Mouse (Mus musculus) embryonic facial prominence, embryonic 11.5 days (tissue): ENCODE measurements around the gene Islr. TPM values are rescaled to one million over a fixed set of nuclear protein-coding genes. Genes with fewer than 3 reads are reported as not detected.
"Not testable (repeated sequence)": the region's sequence is repeated elsewhere in the genome, so short reads cannot be mapped to it uniquely, and the experiment has no call there.

Experiments used
- ATAC-seq: fragments of 200-750 bp; cut with Nextera tagmentation; replicated peaks from 2 replicates; pipeline ENCODE4 v1.8.0; 2017; ENCODE audit warnings: low read depth; ENCODE audit not compliant: insufficient number of reproducible peaks, low FRiP score, low TSS enrichment
- DNase-seq: peaks from one replicate; pipeline ENCODE4 v3.0.0-alpha.2; 2015; ENCODE audit warnings: low spot score
- H3K27ac ChIP-seq: fragments of 300-500 bp; sonication (generic); replicated peaks from 2 replicates; pipeline ENCODE4 v1.5.1; 2014; ENCODE audit warnings: mild to moderate bottlenecking, low read depth, low read length, control low read depth
- H3K27me3 ChIP-seq: fragments of 300-500 bp; sonication (generic); 2 replicates; pipeline ENCODE4 v1.6.1; 2014; ENCODE audit warnings: mild to moderate bottlenecking, low read length, moderate library complexity, mixed read lengths; ENCODE audit not compliant: control insufficient read depth, insufficient read depth
- H3K36me3 ChIP-seq: fragments of 300-500 bp; sonication (generic); replicated peaks from 2 replicates; pipeline ENCODE4 v1.6.1; 2014; ENCODE audit warnings: low read depth, mild to moderate bottlenecking, low read length, moderate library complexity, mixed read lengths; ENCODE audit not compliant: control insufficient read depth, insufficient read depth
- H3K4me1 ChIP-seq: fragments of 300-500 bp; sonication (generic); 2 replicates; pipeline ENCODE4 v1.6.1; 2014; ENCODE audit warnings: low read length, mixed read lengths; ENCODE audit not compliant: control insufficient read depth, insufficient read depth
- H3K4me2 ChIP-seq: fragments of 300-500 bp; sonication (generic); 2 replicates; pipeline ENCODE4 v1.6.1; 2014; ENCODE audit warnings: low read depth, mild to moderate bottlenecking, control low read depth, low read length, moderate library complexity
- H3K4me3 ChIP-seq: fragments of 300-500 bp; sonication (generic); 2 replicates; pipeline ENCODE4 v1.5.1; 2014; ENCODE audit warnings: low read depth, low read length, control low read depth
- H3K9ac ChIP-seq: fragments of 300-500 bp; sonication (generic); replicated peaks from 2 replicates; pipeline ENCODE4 v1.6.1; 2014; ENCODE audit warnings: mild to moderate bottlenecking, control low read depth, low read length
- H3K9me3 ChIP-seq: fragments of 300-500 bp; sonication (generic); replicated peaks from 2 replicates; pipeline ENCODE4 v1.6.1; 2016; ENCODE audit warnings: mild to moderate bottlenecking, low read length, inconsistent platforms, mixed read lengths; ENCODE audit not compliant: control insufficient read depth
- WGBS: fragments of 180-500 bp; shearing (Covaris S2); extraction: QIAGEN DNeasy Blood & Tissue Kit; methylation state at CpG from one replicate; pipeline ENCODE4 v1.1.7; 2014; 5-methylcytosine and 5-hydroxymethylcytosine counted together
- polyA plus RNA-seq: library from polyadenylated mRNA; unstranded; fragments of >200 nt; fragmentation: Nextera tagmentation; extraction: Ambion mirVana; gene quantifications from 2 replicates; pipeline ENCODE4 v1.2.1, GENCODE M21; 2014

The Islr gene
- 24.6 and 26.7 TPM in 2 replicates for polyA plus RNA-seq

- peaks cover 52% of the 10 kb centered on the region for H3K27me3 ChIP-seq
- H3K9me3 ChIP-seq: no peaks in the 10 kb centered on the region
- H3K4me2 ChIP-seq: peak within 1 kb of the TSS; percentile 42
- ATAC-seq (peak; percentile 53; the same call in 1 of the 2 replicates), DNase-seq (peak; percentile 90)
- 2% methylated on average over 42 of the region's 42 CpGs for WGBS
- H3K9ac ChIP-seq: peak within 1 kb of the TSS; percentile 41
- peaks cover 12% of the 10 kb centered on the region for H3K4me1 ChIP-seq
- no peak within 1 kb of the TSS for H3K27ac ChIP-seq
- H3K4me3 ChIP-seq: peak within 1 kb of the TSS; percentile 23
- H3K36me3 ChIP-seq: no peaks in the 10 kb centered on the region
These were observed at the start of gene Islr, which contains the start of gene Islr2 for GRCm38 (mm10) chr9:58203516-58204447. Gene Islr, minus strand, starts transcription at chr9:58204306. Gene Islr2, minus strand, starts transcription at chr9:58204319.

GRCm38 (mm10) chr9:58253805-58254122 is 49.7 kb upstream of the Islr start:
- not testable (repeated sequence) for ATAC-seq, H3K36me3 ChIP-seq

GRCm38 (mm10) chr9:58253033-58253804 is 49.1 kb upstream of the Islr start, which contains the start of gene Stoml1:
Gene Stoml1, plus strand, starts transcription at chr9:58253164.
- no peaks in the 10 kb centered on the region; the same call in 1 of the 2 replicates for H3K4me1 ChIP-seq
- no peaks in the 10 kb centered on the region for H3K9me3 ChIP-seq
- H3K9ac ChIP-seq: peak within 1 kb of the TSS; percentile 73
- WGBS: 2% methylated on average over 31 of the region's 31 CpGs
- peak; percentile 96 for DNase-seq
- ATAC-seq: peak; percentile 97
- H3K27me3 ChIP-seq: no peaks in the 10 kb centered on the region
- no peaks in the 10 kb centered on the region; the same call in 1 of the 2 replicates for H3K36me3 ChIP-seq
- peak within 1 kb of the TSS; percentile 47; the same call in 1 of the 2 replicates for H3K27ac ChIP-seq
- H3K4me3 ChIP-seq: peak within 1 kb of the TSS; percentile 74
- peak within 1 kb of the TSS; percentile 67 for H3K4me2 ChIP-seq

More at GRCm38 (mm10) chr9:58253805-58254122, 49.7 kb upstream of the Islr start:
- H3K27me3 ChIP-seq, DNase-seq, H3K4me1 ChIP-seq, H3K9me3 ChIP-seq: not testable (repeated sequence)
- Histone ChIP-seq H3K27ac (0 out of 2 replicates have a peak overlapping the region, but pooled peaks have one; percentile 47), H3K4me2 (peak overlapping the region; percentile 67), H3K9ac (peak overlapping the region; percentile 73), H3K4me3 (peak overlapping the region; percentile 74)
- WGBS: 62% methylated on average over 5 of the region's 5 CpGs

GRCm38 (mm10) chr9:58250730-58251129 is 46.6 kb upstream of the Islr start:
- not testable (repeated sequence) for DNase-seq, H3K27me3 ChIP-seq, H3K27ac ChIP-seq, ATAC-seq, H3K9ac ChIP-seq, H3K9me3 ChIP-seq, H3K4me3 ChIP-seq, H3K4me1 ChIP-seq, H3K36me3 ChIP-seq, H3K4me2 ChIP-seq
- 94% methylated on average over 1 of the region's 1 CpGs for WGBS

GRCm38 (mm10) chr9:58250322-58250721 is 46.2 kb upstream of the Islr start:
- Histone ChIP-seq H3K9ac (no peak overlapping the region), H3K9me3 (no peaks in the 10 kb centered on the region), H3K4me1 (peaks cover 7% of the 10 kb centered on the region), H3K4me2 (no peak overlapping the region), H3K36me3 (no peaks in the 10 kb centered on the region), H3K27ac (no peak overlapping the region), H3K4me3 (no peak overlapping the region), H3K27me3 (no peaks in the 10 kb centered on the region)
- no peak for DNase-seq
- no peak for ATAC-seq
- 82% methylated on average over 8 of the region's 8 CpGs for WGBS

- Histone ChIP-seq H3K27me3 (no peaks in the 10 kb centered on the region), H3K36me3 (no peaks in the 10 kb centered on the region), H3K4me1 (peaks cover 7% of the 10 kb centered on the region), H3K9me3 (no peaks in the 10 kb centered on the region), H3K4me2 (peak within 1 kb of the TSS; percentile 78), H3K27ac (peak within 1 kb of the TSS; percentile 59), H3K4me3 (peak within 1 kb of the TSS; percentile 51), H3K9ac (peak within 1 kb of the TSS; percentile 76)
- WGBS: under 1% methylated on average over 16 of the region's 16 CpGs
- DNase-seq (peak; percentile 79), ATAC-seq (0 out of 2 replicates have a peak, but pooled peaks have one; percentile 50)
These were observed 45.6 kb upstream of the Islr start, which contains the start of gene Pml for GRCm38 (mm10) chr9:58249592-58250192. Gene Pml, minus strand, starts transcription at chr9:58249786.

GRCm38 (mm10) chr9:58248746-58249413 is 44.8 kb upstream of the Islr start:
- DNase-seq (no peak), ATAC-seq (no peak)
- Histone ChIP-seq H3K4me1 (peaks cover 7% of the 10 kb centered on the region), H3K27me3 (no peaks in the 10 kb centered on the region), H3K4me3 (peak overlapping the region; percentile 51), H3K36me3 (no peaks in the 10 kb centered on the region), H3K9ac (peak overlapping the region; percentile 76), H3K9me3 (no peaks in the 10 kb centered on the region), H3K27ac (peak overlapping the region; percentile 59; the same call in 1 of the 2 replicates), H3K4me2 (peak overlapping the region; percentile 78)
- 42% methylated on average over 7 of the region's 7 CpGs for WGBS
